Mouse (Mus musculus) megakaryocyte, adult 5-6 weeks (primary cell): ENCODE results near the gene Ulk4. TPM values are rescaled to one million over a fixed set of nuclear protein-coding genes. Genes with fewer than 3 reads are reported as not detected.
"Not testable (repeated sequence)": the region's sequence is repeated elsewhere in the genome, so short reads cannot be mapped to it uniquely, and the experiment has no call there.

Source experiments
- ATAC-seq: 2 replicates; pipeline ENCODE4 v1.8.0; 2016; ENCODE audit warnings: mild to moderate bottlenecking, inconsistent platforms; ENCODE audit not compliant: poor library complexity, severe bottlenecking
- total RNA-seq, 2 experiments: library from RNA; stranded (forward) in 1 of 2; stranded (reverse) in 1 of 2; fragments of 153-499, 151-499 nt in 1 of 2; fragments of 221-1000, 200-1000 nt in 1 of 2; gene quantifications; 2 replicates each; pipeline versions ENCODE4 v1.2.3 to v1.2.4; 2015 to 2017

Ulk4 gene
- total RNA-seq, 2 experiments from 2014 or later = 0.20 to 1.0 TPM

DNA sequence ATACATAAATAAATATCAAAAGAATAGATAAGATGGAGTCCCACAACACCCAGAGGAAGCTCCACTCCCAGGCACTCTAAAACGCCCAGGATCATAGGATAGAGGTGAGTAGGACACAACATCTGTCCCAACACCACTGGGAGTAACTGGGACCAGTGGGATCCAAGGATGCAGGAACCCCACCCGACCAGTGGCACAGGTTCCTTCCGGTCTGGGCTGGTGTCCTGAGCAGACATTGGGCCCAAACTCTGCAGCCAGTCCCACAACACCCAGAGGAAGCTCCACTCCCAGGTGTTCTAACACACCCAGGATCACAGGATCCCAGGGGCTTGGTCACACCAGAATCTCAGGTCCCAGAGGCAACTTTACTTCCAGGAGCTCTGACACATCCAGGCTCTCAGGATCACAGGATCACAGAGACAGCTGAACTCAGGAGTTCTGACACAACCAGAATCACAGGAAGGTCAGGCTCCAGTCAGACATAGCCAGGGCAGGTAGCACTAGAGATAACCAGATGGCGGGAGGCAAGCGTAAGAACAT is 77.8 kb downstream of the Ulk4 start:
- ATAC-seq = not testable (repeated sequence)

DNA sequence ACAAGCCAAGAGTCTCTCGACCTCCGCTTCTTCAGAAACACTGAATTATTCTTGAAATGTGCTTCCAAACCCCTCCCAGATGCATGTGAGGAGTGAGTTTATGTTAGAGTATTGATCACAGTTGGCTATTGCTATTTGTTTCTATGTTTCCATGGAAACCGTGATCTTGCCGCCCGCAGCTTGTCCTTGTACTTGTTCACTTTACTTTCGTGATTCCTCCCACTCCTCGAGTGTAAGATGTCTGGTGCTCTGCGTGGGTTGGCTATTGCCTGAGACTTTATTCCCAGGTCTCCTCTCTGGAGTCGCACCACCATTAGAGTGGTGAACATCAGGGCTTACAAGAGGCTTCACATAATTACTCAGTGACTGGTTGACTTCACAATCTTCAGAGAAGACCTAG is 80.5 kb downstream of the Ulk4 start:
- ATAC-seq = no peak

DNA sequence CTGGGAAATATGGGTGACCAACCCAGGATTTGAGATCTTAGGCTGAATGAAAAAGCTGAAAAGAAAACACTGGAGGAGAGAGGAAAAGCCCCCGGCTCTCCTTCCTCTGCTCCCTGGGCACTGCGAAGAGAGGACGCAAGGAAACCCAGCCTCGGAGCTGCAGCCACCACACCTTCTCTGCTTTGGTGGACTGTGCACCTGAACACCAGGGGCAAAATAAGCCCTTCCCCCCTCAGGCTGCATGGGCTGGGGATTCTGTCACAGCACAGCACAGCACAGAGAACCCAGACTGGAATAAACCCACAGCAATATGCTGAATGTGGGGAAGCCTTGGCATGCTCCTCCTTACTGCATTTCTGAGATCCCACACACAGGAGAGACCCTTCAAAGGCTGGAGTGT is 81.9 kb downstream of the Ulk4 start:
- no peak for ATAC-seq

DNA sequence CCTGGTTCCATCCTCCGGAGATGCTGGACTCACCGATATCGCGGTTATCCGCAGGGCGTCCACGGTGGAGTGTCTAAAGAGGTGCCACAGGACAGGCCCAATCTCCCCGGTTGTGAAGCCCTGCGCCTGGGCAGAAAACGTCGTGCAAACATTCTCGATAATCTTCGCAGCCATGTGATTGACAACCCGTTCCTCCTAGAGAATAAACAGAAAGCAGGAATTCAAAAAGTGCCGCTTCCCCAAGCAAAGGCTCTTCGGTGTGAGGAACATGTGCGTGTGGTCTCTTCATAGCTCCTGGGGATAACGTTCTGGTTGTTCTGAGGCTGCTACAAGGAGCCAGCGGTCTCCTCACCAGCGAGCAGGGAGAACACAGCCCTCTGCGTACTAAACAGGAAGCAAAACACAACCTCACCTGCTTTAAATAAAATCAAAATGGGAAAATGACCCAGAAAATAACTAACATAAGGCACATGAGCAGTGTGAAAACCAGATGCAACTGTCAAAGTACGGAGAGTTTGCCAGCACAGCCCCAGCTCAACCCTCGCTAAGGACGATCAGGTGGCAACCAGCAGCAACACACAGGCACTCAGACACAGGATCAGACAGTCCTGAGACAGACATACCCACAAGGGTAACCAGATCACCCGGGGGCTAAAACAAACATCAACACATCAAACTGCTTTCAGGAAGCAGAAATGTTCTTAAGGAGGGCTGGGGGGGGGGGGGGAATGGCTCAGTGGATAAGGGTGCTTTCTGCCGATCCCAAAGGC is 84.2 kb downstream of the Ulk4 start:
- ATAC-seq = no peak

DNA sequence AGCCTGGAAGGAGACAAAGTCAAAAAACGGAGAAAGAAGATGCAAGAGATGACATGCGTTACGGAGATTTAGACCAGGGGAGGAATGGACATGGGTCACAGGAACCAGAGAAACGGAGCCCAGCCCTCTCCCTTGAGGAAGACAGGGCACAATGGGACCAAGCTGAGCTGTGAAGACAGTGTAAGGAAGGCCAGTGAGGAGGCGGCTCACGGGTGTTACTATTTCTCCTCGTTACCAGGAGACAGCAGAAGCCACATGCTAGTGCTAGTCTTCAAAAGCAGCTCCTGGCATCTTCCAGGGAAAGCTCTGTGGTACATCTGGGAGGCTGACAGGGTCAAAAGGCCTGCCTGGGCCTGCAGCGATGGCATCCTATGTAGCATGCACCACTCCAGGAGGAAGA is 89.2 kb downstream of the Ulk4 start:
- ATAC-seq = no peak

DNA sequence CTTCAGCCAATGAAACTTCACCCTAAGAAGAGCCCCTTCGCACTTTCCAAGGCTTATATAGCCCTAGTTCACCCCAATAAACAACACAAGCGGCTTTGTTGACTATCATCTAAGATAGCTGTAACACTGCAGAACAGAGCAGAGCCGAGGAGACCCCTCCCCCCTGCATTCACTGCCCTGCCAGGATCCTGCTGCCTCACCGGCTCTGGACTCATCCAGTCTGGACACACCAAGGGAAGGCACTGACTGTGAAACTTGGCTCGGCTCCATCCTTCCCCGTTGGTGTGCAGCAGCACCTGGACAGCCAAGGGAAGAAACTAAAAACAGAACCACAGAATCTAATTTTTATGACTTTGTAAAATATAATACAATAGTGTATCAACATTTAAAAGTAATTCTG is 91.2 kb downstream of the Ulk4 start:
- no peak for ATAC-seq

DNA sequence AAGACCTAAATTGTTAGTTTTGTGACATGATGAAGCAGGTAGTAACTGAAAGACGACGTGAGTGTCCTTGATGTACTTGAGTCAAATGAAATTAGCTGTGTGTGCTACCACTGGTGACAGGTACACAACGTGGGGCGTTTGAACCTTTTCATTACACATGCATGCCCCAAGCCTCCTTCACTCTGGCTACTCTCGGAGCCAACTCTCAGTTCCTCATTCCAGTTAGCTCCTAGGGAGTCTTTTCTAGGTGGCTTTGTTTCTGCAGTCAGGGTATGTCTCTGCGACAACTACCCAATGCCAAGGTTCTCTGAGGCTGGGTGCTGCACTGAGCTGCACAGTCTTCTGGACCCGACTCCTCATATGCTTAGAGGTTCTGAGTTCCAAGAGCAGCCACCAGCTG is 100.6 kb downstream of the Ulk4 start:
- ATAC-seq = no peak

DNA sequence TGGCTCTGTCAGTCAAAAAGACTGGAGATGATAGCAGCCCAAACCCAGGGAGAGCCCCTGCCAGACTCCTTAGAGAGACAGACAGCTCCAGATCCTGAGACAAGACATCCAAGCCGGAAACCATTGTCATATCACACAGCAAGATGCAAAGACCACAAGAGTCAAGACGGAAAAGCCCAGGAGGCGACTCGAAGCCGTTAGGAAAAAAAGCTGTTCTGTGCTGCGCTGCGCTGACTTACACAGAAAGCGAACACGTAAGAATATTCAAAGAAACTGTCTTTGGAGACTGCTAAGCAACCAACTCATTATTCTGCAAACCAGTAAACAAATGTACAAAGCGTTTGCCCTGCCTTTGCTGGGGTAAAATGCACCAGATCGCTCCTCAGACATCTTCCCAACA is 101.8 kb downstream of the Ulk4 start:
- ATAC-seq = no peak

DNA sequence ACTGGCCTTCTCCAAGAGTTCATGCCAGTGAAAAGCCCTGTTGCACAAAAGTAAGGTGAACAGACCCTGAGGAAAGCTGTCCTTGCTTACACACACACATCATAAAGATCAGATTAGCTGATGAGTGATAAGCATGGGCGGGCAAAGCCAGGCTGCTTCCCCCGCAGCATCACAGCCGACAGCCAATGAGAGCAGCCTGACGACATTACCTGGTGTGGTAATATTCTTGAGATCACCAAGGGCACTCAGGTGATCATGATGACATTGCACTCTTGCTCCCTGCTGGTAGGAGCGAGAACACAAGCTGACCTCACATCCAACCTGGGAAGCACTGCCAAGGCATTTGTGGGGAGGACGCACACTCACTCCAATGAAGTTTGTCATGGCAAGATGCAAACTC is 104.9 kb downstream of the Ulk4 start:
- no peak for ATAC-seq

DNA sequence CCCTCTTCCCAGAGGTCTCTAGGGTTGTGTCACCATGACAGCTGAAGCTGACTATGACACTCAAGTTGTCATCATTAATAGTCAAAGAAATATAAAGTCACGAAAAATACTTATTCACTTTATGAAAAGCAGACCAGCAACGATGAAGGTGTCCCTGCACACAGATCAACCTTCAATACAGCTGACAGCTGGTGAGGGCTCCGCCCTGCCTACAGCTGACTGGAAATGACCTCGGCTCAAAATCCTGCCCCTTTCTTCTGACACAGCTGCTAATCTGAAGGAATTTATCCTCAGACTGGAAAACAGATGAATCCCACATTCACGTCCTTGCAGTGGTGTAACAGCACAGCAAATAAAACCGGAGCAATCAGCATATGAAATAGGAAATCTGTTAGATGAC is 105.4 kb downstream of the Ulk4 start:
- no peak for ATAC-seq

DNA sequence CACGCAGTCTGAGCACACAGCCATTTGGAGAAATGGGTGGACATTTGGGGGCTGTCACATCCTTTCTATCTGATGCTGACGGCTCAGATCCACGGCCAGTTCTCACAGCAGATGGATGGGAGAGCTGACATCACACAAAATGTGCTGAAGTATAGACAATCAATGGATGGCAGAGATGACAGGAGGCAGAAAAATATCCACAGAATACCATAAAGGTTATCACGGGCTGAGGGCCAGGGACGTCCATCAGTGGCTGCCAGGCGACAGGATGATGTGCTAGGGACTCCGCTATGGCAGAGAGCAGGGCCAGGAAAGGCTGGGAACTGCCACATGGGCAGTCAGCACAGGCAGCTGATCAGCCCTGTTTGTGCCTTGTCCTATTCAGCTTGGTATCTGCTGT is 112.4 kb downstream of the Ulk4 start:
- ATAC-seq = no peak

DNA sequence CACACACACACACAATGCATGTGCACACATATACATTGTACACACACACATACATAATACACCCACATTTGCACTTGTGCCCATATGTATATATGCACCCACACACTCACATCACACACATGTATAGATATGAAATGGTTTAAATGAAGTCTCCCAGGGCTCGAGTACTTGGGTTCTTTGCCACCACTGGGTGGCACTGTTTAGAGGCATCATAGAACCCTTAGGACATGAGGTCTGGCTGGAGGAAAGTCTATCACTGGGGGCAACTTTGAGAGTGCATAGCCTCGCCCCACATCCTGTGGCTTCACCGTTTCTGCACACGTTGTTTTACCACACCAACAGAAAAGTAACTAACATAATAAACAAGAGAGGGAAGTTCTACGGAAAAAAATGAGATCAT is 114.2 kb downstream of the Ulk4 start:
- no peak for ATAC-seq

DNA sequence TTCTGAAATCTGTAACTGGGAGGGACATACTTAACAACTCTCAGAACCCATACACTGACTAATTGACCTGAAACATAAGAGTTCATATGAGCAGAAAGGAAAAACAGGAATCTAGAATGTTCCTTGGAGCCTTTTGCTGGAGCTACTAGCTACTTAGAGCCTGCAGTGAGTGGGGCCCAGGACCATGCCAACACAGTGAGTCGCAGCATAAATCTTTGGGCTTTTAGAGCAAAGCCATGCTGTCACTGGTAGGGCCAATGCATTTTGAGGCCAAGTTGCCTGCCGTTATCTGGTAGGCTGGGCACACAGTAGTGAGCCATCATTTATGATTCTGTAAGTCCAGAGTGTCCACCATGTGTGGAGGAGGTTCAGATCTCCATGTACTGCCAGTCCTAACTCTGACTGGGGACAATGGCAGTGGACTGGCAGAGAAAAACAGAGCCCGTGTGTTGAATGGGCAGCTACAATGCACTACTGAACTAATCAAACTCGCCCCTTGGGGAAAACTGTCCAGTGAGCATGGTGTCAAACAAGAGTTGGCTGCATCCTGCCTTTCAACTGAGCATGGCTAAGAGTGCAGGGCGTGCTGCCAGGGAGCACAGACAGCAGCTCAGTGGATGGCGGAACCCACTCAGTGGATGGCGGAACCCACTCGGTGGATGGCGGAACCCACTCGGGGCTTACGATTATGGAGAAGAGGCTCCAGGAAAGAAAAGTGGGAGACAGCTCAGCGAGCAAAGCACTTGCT is 115.0 kb downstream of the Ulk4 start:
- no peak for ATAC-seq

DNA sequence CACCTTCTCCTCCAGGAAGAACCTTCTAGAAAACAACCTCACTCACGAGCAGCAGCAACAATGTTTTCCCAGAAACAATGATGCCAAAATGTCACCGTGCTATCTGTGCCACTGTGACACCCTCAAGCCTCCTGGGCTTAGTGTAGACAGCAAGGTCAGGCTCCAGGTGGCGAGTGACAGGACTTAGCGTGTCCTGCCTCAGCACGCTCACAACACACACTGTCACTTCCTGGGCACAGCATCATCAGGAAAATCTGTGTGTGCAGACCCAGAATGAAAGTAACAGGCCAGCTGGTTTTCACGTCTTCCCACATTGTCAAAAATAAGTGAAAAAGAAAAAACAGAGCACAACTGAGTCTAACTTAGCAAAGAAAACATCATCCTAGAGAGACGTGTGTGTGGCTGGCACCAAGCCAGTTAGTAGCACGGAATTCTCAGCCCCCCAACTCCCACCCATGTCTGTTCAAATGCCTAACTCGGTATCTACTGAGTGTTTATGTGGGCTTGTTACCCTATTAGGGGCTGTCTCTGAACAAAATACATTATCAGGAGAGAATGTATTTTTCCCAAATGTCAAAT is 120.7 kb downstream of the Ulk4 start:
- ATAC-seq = no peak

DNA sequence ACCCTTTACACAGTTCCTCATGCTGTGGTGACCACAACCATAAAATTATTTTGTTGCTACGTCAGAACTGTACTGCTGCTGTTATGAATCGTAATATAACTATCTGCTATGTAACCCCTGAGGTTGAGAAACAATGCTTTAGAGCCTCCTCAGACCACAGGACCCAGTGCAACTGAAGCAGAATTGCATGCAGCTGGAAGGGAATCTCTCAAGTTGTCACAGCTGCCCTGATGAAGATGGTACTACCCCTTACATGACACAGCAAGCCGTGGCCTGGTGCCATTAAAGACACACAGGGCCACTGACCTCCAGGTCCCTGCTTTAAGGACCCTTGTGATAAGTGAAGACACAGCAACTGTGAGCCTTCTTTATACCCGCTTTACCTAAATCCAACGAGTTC is 123.7 kb downstream of the Ulk4 start:
- no peak for ATAC-seq

DNA sequence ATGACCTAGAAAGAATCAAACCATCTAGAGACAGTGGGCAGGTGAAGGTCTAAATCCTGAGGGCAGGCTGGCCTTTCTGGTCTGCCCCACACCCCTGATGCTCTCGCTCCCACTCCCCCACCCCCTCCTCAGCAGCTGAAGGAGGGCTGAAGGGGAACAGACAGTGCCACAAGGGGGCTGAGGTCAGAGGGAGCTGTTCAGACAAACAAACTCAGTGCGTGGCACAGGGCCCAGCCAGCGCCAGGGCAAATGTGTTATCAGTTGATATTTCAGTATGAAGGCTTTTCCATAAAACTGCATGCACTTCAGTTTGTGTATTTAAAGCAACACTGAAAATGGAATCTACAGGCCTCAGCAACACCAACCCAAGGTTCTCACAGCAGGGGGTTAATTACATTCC is 128.4 kb downstream of the Ulk4 start:
- ATAC-seq = no peak

DNA sequence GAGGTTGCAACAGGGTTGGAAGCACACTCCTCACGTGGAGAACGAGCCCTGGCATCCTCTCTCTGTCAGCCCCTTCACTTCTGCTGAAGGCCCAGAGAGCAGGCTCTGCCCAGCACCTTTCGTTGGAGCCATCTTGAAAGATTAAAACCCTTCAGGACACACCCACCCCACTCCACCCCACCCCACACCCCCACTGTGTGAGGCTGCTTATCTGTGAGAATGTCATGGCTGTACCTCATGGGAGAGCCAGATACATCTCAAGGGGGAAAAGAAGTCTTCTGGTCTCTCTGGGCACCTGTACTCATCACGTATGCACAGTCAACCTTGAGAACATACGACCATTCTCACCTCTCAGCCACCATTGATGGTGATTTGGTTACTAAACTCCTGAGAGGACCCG is 133.8 kb downstream of the Ulk4 start:
- ATAC-seq = no peak

DNA sequence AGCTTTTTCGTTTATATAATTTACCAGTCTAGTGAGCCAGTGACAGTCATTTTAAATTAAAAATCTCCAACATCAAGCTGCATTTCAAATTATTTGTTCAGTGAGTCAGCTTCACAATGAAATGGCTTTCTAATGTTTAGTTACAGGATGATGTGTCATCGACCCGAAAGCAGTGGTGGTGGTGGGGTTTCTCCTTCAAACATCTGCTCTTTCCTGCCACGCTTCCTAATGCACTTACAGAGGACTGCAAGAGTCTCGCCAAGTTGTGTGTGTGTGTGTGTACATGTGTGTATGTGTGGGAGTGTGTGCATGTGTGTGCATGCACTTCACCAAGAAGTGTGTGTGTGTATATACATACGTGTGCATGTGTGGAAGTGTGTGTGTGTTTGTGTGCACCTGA is 144.4 kb downstream of the Ulk4 start:
- no peak for ATAC-seq

DNA sequence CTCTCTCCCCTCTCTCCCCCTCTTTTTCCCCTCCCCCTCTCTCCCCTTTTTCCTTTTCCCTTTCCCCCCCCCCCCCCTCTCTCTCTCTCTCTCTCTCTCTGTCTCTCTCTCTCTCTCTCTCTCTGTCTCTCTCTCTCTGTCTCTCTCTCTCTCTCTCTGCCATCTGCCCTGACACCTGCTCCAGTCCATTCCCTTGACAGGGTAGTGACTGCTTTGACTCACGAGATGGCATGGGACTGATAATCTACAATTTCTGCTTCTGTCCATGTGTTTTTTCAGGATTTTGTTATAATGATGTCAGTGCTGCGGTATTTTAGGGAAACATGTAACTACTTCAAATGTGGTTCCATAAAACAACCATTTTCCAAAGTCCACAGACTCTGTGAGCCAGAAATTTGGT is 147.5 kb downstream of the Ulk4 start:
- ATAC-seq = no peak

DNA sequence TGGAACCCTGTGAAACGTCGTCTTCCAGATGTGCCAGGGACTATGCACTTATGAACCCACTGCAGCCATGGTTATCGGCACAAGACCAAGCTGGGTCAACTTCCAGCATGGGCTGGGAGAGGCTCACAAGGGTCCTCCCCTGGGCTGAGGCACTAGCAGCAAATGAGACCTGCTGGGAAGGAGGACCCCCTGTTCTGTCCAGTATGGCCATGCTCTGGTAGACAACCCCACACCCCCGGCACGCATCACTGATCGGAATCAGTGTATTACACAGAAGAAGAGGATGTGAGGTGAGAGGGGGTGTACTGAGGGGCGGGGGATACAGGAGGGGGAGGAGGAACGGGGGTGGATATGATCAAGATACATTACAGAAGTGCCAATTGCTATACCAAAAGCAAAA is 148.1 kb downstream of the Ulk4 start:
- ATAC-seq = no peak

DNA sequence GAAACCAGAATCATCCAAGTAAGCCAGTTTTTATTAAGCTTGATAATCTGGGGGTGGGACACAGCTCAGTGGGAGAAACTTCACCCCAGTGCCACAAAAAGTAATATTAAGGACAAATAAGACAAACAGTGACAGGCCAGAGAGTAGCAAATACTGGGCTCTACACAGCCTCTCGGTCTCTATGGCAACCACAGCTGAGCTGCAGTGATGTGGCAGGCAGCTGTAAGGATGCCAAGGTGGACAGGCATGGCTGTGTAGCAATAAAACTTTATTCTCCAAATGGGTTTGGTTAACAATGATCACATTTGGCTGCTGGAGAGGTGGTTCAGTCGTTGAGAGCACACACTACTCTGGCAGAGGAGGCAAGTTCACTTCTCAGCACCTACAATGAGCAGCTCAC is 150.0 kb downstream of the Ulk4 start:
- no peak for ATAC-seq

DNA sequence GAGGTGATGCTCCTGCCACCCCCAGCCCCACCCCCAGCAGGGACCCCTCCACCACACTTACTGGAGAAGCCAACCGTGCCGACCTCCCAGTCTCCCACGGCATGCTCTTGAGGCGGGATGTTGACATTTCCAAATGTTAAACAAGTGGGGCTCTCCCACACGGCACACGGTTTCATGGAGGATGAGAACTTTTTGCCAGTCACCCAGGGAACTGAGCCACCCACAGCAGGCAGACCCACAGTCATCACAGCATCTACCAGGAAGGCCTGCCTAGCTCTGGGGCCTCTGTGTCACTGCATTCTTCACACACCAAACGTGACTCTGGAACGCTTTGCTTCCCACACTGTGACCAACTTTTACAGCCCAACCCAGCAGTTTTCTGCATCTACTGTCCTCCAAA is 152.3 kb downstream of the Ulk4 start:
- ATAC-seq = no peak
